Mouse (Mus musculus) hindbrain, embryonic 13.5 days (tissue): ENCODE measurements around the gene Ints2. TPM values are rescaled to one million over a fixed set of nuclear protein-coding genes. Genes with fewer than 3 reads are reported as not detected.

Experiments
- polyA plus RNA-seq: library from polyadenylated mRNA; unstranded; fragments of >200 nt; fragmentation: Nextera tagmentation; extraction: Ambion mirVana; gene quantifications from 2 replicates; pipeline ENCODE4 v1.2.1, GENCODE M21; 2015

Ints2 gene
- polyA plus RNA-seq, 1 experiment from 2014 or later, result 27.3 TPM

Other genes starting within 250 kb of the Ints2 start
- gene Brip1, start 56.4 kb downstream of the Ints2 start, polyA plus RNA-seq, result 2.3 and 3.7 TPM in 2 replicates
- gene Med13, start 100.0 kb upstream of the Ints2 start, polyA plus RNA-seq, result 9.4 and 10.3 TPM in 2 replicates
- 16.6 and 17.7 TPM in 2 replicates for gene Rnft1, start 227.1 kb upstream of the Ints2 start, polyA plus RNA-seq